8 mouse cellular contexts compared by ENCODE assay signal in the genomic region with DNA sequence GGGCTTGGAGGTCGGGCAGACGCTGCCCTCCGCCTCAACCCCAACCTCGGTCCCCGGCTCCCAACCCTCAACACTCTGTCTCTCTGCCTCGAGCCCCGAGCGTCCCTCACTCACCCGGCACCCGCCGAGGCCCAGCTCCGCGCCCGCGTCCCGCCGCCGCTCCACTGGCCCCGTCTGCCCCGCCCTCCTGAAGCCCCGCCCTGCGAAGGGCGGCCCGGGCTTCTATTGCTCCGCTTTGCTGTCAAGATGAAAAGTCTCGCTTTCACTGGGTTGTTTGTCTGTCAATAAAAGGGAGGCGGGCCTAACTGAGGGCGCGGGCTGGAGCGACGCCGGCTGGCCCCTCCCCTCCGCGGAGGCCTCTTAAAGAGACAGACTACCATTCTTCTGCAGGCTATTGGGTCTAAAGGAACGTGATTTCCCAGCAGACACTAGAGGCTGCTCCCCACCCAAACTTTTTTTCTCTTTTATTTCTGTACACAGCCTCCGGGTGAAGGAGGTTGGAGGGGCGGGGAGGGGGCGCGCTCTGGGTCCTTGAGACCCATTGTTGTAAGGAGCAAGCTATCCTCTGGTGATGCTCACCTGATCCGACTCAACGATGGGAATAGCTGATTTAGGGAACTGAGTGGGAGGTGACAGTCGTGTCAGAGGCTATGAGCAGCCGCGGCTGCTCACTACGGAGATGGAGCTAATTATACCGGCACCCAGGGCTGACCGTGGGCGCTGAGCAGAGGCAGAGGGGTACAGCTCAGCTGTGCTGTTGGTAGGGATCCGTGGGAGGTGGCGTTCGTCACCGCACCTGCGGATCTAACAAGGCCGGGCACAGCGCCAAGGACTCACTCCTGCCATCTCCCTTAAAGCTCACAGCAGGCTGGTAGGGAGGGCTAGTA. TPM values are rescaled to one million over a fixed set of nuclear protein-coding genes. Genes with fewer than 3 reads are reported as not detected.
DNase-seq lines count a peak whose midpoint lies in the region; ATAC-seq and TF ChIP-seq lines count a peak whose summit lies in the region.

A gene (minus strand): TSS at position 176 of the 887 bp plus-strand sequence.

- DNase-seq in 416B (ENCODE audit: low read depth) = peak; percentile 98
- DNase-seq in heart, adult 8-10 months (ENCODE audit: low spot score) = peak; percentile 99
- DNase-seq in kidney, adult 9 months = peak; percentile 99
- peak; percentile 98 for DNase-seq in limb, embryonic 14.5 days (ENCODE audit: low spot score)
- DNase-seq in midbrain, postnatal 0 days (ENCODE audit: low spot score) = peak; percentile 98
- peak; percentile 95 to 96 for DNase-seq in spleen, postnatal 14 days (ENCODE audit: low spot score in 2 of 2)

- no peaks in the 10 kb centered on the region for H3K36me3 ChIP-seq in embryonic facial prominence, embryonic 15.5 days
- H3K36me3 ChIP-seq in limb, embryonic 14.5 days (ENCODE audit: control insufficient read depth, insufficient read depth, low read length) = 0 out of 2 replicates have a peak, but pooled peaks cover 4% of the 10 kb centered on the region
- H3K36me3 ChIP-seq in midbrain, postnatal 0 days (ENCODE audit: insufficient read depth, low read length) = no peaks in the 10 kb centered on the region

- peak; percentile 63; the same call in 1 of the 2 replicates for TF ChIP-seq POLR2A in bone marrow, adult 2 months (IDR thresholded peaks at IDR 0.05; ENCODE audit: borderline replicate concordance, control insufficient read depth, low read depth, low read length)
- TF ChIP-seq POLR2A in limb, embryonic 14.5 days (IDR thresholded peaks at IDR 0.05; ENCODE audit: borderline replicate concordance, extremely low read depth, insufficient read depth, insufficient read length) = peak; percentile 84; the same call in 1 of the 2 replicates

- no peak for TF ChIP-seq CTCF in bone marrow, adult 2 months (IDR thresholded peaks at IDR 0.05; ENCODE audit: control insufficient read depth, insufficient read depth, low read length)
- TF ChIP-seq CTCF in midbrain, postnatal 0 days (IDR thresholded peaks at IDR 0.05) = peak; percentile 13; the same call in 1 of the 2 replicates

- peak within 1 kb of the TSS; percentile 90 for H3K4me2 ChIP-seq in embryonic facial prominence, embryonic 15.5 days (replicated peaks)
- H3K4me2 ChIP-seq in limb, embryonic 14.5 days (replicated peaks; ENCODE audit: low read depth, low read length, severe bottlenecking) = peak within 1 kb of the TSS; percentile 94
- H3K4me2 ChIP-seq in midbrain, postnatal 0 days (ENCODE audit: low read depth, low read length, poor library complexity, severe bottlenecking) = peak within 1 kb of the TSS; percentile 75

- WGBS in bone marrow, adult 2 months = under 1% methylated on average over 55 of the region's 55 CpGs
- WGBS in embryonic facial prominence, embryonic 15.5 days = under 1% methylated on average over 54 of the region's 55 CpGs
- WGBS in limb, embryonic 14.5 days = under 1% methylated on average over 53 of the region's 55 CpGs
- under 1% methylated on average over 53 of the region's 55 CpGs for WGBS in midbrain, postnatal 0 days

- no peaks in the 10 kb centered on the region for H3K27me3 ChIP-seq in embryonic facial prominence, embryonic 15.5 days
- H3K27me3 ChIP-seq in limb, embryonic 14.5 days (ENCODE audit: control insufficient read depth, insufficient read depth, low read length) = no peaks in the 10 kb centered on the region
- H3K27me3 ChIP-seq in midbrain, postnatal 0 days (ENCODE audit: insufficient read depth, low read length) = no peaks in the 10 kb centered on the region

- H3K4me3 ChIP-seq in bone marrow, adult 2 months (replicated peaks; ENCODE audit: control insufficient read depth, low read depth, low read length) = peak within 1 kb of the TSS; percentile 90
- H3K4me3 ChIP-seq in embryonic facial prominence, embryonic 15.5 days (replicated peaks) = peak within 1 kb of the TSS; percentile 74
- peak within 1 kb of the TSS; percentile 61 for H3K4me3 ChIP-seq in limb, embryonic 14.5 days (replicated peaks; ENCODE audit: low read length)
- H3K4me3 ChIP-seq in midbrain, postnatal 0 days (ENCODE audit: low read depth, low read length) = peak within 1 kb of the TSS; percentile 77

- no peaks in the 10 kb centered on the region for H3K9me3 ChIP-seq in embryonic facial prominence, embryonic 15.5 days (replicated peaks)
- H3K9me3 ChIP-seq in limb, embryonic 14.5 days (ENCODE audit: control insufficient read depth, low read length) = no peaks in the 10 kb centered on the region
- no peaks in the 10 kb centered on the region for H3K9me3 ChIP-seq in midbrain, postnatal 0 days (ENCODE audit: low read length)

- H3K9ac ChIP-seq in embryonic facial prominence, embryonic 15.5 days = peak within 1 kb of the TSS; percentile 69
- peak within 1 kb of the TSS; percentile 81 for H3K9ac ChIP-seq in limb, embryonic 14.5 days (ENCODE audit: low read depth, low read length, severe bottlenecking)
- H3K9ac ChIP-seq in midbrain, postnatal 0 days (replicated peaks; ENCODE audit: low read length, poor library complexity, severe bottlenecking) = peak within 1 kb of the TSS; percentile 76

- peaks cover 10% of the 10 kb centered on the region for H3K4me1 ChIP-seq in bone marrow, adult 2 months (ENCODE audit: control insufficient read depth, insufficient read depth, low read length)
- peaks cover 42% of the 10 kb centered on the region for H3K4me1 ChIP-seq in embryonic facial prominence, embryonic 15.5 days
- peaks cover 22% of the 10 kb centered on the region for H3K4me1 ChIP-seq in limb, embryonic 14.5 days (ENCODE audit: control insufficient read depth, insufficient read depth, low read length)
- H3K4me1 ChIP-seq in midbrain, postnatal 0 days (ENCODE audit: insufficient read depth, low read length) = peaks cover 14% of the 10 kb centered on the region; the same call in 1 of the 2 replicates

- peak; percentile 97 for ATAC-seq in embryonic facial prominence, embryonic 15.5 days (ENCODE audit: insufficient number of reproducible peaks, low FRiP score, low TSS enrichment, low read depth)
- peak; percentile 98 for ATAC-seq in limb, embryonic 14.5 days (ENCODE audit: low FRiP score, low read depth)
- ATAC-seq in midbrain, postnatal 0 days (ENCODE audit: low FRiP score) = peak; percentile 97

- H3K27ac ChIP-seq in bone marrow, adult 2 months (ENCODE audit: control insufficient read depth, insufficient read depth, low read depth, low read length, poor library complexity) = peak within 1 kb of the TSS; percentile 54
- H3K27ac ChIP-seq in embryonic facial prominence, embryonic 15.5 days (replicated peaks) = peak within 1 kb of the TSS; percentile 86
- peak within 1 kb of the TSS; percentile 43; the same call in 1 of the 2 replicates for H3K27ac ChIP-seq in limb, embryonic 14.5 days (replicated peaks; ENCODE audit: low read depth, low read length)
- peak within 1 kb of the TSS; percentile 97 for H3K27ac ChIP-seq in midbrain, postnatal 0 days (ENCODE audit: low read depth, low read length)

RNA-seq across cellular contexts. Expression of the gene that starts here (rescaled TPM):
- polyA plus RNA-seq in bone marrow, adult 2 months (2011; ENCODE audit: insufficient read depth, insufficient read length, low replicate concordance, missing spikeins) = 11.4 and 29.8 TPM in 2 replicates
- 86.4 and 91.3 TPM in 2 replicates for polyA plus RNA-seq in embryonic facial prominence, embryonic 15.5 days (2015; fragmentation: Nextera tagmentation; extraction: Ambion mirVana)
- total RNA-seq in heart, adult 8-10 months (2022) = 10 to 100 TPM; 13.7 to 16.4 (median 13.8) TPM
- 77.7 and 97.3 TPM in 2 replicates for polyA plus RNA-seq in limb, embryonic 14.5 days (2012; rRNA removed)
- 83.0 and 87.4 TPM in 2 replicates for polyA plus RNA-seq in limb, embryonic 14.5 days (2014; fragmentation: Nextera tagmentation; extraction: Ambion mirVana)
- 98.6 and 99.4 TPM in 2 replicates for total RNA-seq in midbrain, postnatal 0 days (2014; rRNA removed)
- 77.2 and 80.2 TPM in 2 replicates for polyA plus RNA-seq in midbrain, postnatal 0 days (2015; fragmentation: Nextera tagmentation; extraction: Ambion mirVana)

Comparison
In these comparisons a context has a peak if more than half of its experiments do, and no peak if none do; other contexts are left out.
1. Peak in every context shown above with its lines: DNase-seq, ATAC-seq, H3K4me3 ChIP-seq and H3K27ac ChIP-seq.
2. H3K27ac ChIP-seq: peak in every context shown above with its lines; median percentile 97 in midbrain, postnatal 0 days; 86 in embryonic facial prominence, embryonic 15.5 days; 54 in bone marrow, adult 2 months; 43 in limb, embryonic 14.5 days.